Mouse (Mus musculus) lung, adult 2 months (tissue): ENCODE measurements around the gene Ap5m1. TPM values are rescaled to one million over a fixed set of nuclear protein-coding genes. Genes with fewer than 3 reads are reported as not detected.

Experiments
- DNase-seq: peaks from one replicate; pipeline ENCODE4 v3.0.0; 2022
- H3K4me1 ChIP-seq: fragments of 200-500 bp; 2 replicates; pipeline ENCODE4 v1.6.1; 2011; ENCODE audit warnings: low read length; ENCODE audit not compliant: control insufficient read depth, insufficient read depth
- H3K4me3 ChIP-seq: fragments of 200-500 bp; replicated peaks from 2 replicates; pipeline ENCODE3; 2011; ENCODE audit warnings: low read depth, mild to moderate bottlenecking, control low read depth, low read length; ENCODE audit errors: extremely low read depth
- CTCF ChIP-seq: fragments of 200-500 bp; IDR thresholded peaks from 2 replicates; pipeline ENCODE4 v1.5.1; 2011; ENCODE audit warnings: mild to moderate bottlenecking, low read length, control low read depth; ENCODE audit not compliant: insufficient read depth
- POLR2A ChIP-seq: fragments of 200-500 bp; IDR thresholded peaks from 2 replicates; pipeline ENCODE4 v1.6.1; 2011; ENCODE audit warnings: low read depth, mild to moderate bottlenecking, control low read depth, low read length, borderline replicate concordance; ENCODE audit errors: extremely low read depth
- WGBS: fragments of 180-500 bp; shearing (Covaris S2); methylation state at CpG from one replicate; pipeline ENCODE4 v1.1.7; 2018; 5-methylcytosine and 5-hydroxymethylcytosine counted together
- polyA plus RNA-seq: library from polyadenylated mRNA; depleted of rRNA; stranded (reverse); fragments of >200 nt; gene quantifications from 2 replicates; pipeline ENCODE4 v1.2.3, GENCODE M21; 2012; rRNA removed

Ap5m1 gene
- polyA plus RNA-seq, 1 experiment = 10.6 TPM

GRCm38 (mm10) chr14:49121723-49122122, 55.8 kb downstream of the Ap5m1 start:
- DNase-seq = no peak
- H3K4me1 ChIP-seq = no peaks in the 10 kb centered on the region
- TF ChIP-seq CTCF (no peak), POLR2A (no peak)
- no peak overlapping the region for H3K4me3 ChIP-seq
- 53% methylated on average over 9 of the region's 9 CpGs for WGBS

GRCm38 (mm10) chr14:49127162-49127779, 61.4 kb downstream of the Ap5m1 start:
- no peak for DNase-seq
- TF ChIP-seq CTCF = no peak
- TF ChIP-seq POLR2A = no peak
- 80% methylated on average over 23 of the region's 23 CpGs for WGBS
- no peaks in the 10 kb centered on the region for H3K4me1 ChIP-seq
- no peak overlapping the region for H3K4me3 ChIP-seq

DNA sequence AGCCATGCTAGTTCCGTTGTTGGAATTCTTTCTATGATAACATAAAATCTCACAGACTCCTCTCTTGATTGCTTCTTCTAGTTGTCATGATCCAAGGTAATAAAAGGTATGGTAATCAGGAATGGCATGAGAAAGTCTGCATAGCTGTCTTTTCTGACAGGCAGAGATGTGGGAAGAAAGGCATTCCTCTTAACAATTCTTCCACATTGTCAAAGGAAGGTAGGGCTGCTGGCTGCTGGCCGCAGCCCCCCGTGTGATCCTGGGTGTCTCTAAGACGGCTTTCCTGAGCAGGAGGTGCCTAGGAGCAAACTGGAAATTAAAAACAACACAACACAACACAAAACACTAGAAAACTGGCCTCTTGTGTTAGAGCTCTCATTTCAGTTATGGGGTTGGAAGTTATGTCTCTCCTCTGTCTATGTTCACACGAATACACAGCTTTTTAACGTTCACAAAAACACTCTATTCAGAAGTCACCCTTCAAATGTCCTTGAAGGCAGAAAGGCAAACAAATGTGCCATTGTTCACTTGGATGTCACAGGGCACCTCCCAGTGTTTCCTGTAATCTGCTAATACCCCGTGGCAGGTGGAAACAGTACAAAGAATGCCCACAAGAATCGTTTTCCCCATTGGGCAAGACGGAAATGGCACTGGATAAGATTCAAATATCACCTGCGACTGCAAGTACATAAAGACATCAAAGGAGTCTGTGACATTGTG, 62.8 kb downstream of the Ap5m1 start:
- TF ChIP-seq POLR2A = no peak
- no peak for TF ChIP-seq CTCF
- Histone ChIP-seq H3K4me3 (no peak overlapping the region), H3K4me1 (no peaks in the 10 kb centered on the region)
- DNase-seq = no peak
- 35% methylated on average over 10 of the region's 10 CpGs for WGBS

DNA sequence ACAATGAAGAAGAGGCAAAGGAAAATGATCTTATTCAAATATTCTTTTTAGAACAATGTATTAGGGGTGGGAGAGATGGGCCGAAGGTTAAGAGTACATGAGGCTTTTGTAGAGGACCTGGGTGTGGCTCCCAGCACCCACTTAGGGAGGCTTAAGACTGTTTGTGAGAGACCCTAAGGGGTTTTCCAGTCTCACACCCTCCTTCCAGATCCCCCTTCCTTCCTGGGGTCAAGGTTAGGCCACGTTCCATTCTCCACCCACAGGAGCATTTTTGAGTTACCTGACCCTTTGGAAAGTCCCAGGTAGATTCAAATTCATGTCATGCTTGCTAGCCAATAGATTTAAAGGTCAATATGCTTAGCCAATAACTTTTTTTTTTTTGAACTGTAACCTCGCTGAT, 66.5 kb downstream of the Ap5m1 start:
- 71% methylated on average over 3 of the region's 3 CpGs for WGBS

GRCm38 (mm10) chr14:49138171-49138570, 72.3 kb downstream of the Ap5m1 start:
- TF ChIP-seq POLR2A = no peak
- TF ChIP-seq CTCF = no peak
- no peak overlapping the region for H3K4me3 ChIP-seq
- H3K4me1 ChIP-seq = no peaks in the 10 kb centered on the region
- WGBS = 50% methylated on average over 1 of the region's 1 CpGs
- no peak for DNase-seq

More for the DNA sequence above, 66.5 kb downstream of the Ap5m1 start:
- TF ChIP-seq POLR2A = no peak
- TF ChIP-seq CTCF = no peak
- DNase-seq = no peak
- H3K4me1 ChIP-seq = no peaks in the 10 kb centered on the region
- no peak overlapping the region for H3K4me3 ChIP-seq

GRCm38 (mm10) chr14:49140756-49141155, 74.9 kb downstream of the Ap5m1 start:
- 87% methylated on average over 7 of the region's 7 CpGs for WGBS
- TF ChIP-seq CTCF (no peak), POLR2A (no peak)
- DNase-seq = no peak
- H3K4me3 ChIP-seq = no peak overlapping the region
- no peaks in the 10 kb centered on the region for H3K4me1 ChIP-seq

Other genes with a start within 250 kb of the Ap5m1 start
- gene Exoc5, start 556 bp downstream of the Ap5m1 start, polyA plus RNA-seq = 8.2 and 8.7 TPM in 2 replicates
- 5.0 and 7.5 TPM in 2 replicates for gene Naa30, start 106.1 kb downstream of the Ap5m1 start, polyA plus RNA-seq
- not detected in 2 replicates for gene ccdc198, start 179.4 kb downstream of the Ap5m1 start, polyA plus RNA-seq